Mouse (Mus musculus) layer of hippocampus, adult 9-10 months (tissue): Measurements from ENCODE around the gene Tnip3.

Experiments used
- DNase-seq: peaks from one replicate; pipeline ENCODE4 v3.0.0; 2022; ENCODE audit warnings: low spot score

The Tnip3 gene

DNA sequence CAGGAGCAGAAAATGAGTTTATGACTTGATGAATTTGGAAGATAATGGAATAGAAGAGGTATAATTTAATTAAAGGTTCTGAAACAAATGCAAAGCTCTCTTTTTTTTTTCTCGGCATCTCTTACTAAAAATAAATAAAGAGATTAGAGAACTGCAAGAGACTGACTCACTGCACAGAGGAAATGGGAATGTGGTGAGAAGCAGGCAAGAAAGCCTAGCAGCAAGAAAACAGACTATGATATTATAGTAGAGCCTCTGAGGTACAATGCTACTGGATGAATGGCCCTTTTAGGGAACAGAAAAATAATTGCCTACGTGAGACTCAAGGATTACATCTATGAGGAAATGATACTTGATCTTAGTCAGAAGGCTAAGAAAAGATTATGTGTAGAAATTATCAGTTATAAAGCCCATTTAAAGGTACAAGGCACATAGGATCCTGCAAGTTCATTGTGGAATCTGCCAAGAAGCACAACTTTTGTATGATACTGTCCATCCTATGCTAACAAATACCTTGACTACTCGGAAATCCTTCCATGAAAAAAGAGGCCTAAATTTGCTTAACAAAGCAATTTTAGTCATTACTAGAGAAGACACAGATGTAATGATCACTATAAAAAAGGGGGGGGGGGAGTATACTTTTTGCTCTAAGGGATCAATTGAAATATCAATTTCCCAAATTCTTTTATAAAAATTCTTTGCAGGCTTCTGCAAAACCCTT is 60.4 kb downstream of the Tnip3 start:
- DNase-seq: no peak

DNA sequence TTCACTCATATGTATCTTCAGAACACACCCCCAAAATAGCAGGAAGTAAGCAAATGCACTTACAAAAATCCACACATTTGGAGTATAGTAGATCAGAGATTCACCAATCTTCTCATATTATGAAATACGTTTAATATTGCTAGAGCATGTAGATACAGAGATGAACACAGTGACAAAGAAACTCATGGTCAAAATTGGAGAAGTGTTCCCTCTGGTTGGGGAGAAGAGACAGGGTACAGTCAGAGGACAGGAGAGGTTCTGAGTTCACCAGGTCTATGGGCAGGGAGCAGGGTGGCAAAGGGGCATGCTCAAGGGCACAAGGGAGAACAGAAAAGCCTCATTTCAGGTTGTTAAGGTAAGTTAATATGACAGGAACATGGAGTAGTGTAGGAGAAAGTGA is 63.7 kb downstream of the Tnip3 start:
- DNase-seq: no peak

DNA sequence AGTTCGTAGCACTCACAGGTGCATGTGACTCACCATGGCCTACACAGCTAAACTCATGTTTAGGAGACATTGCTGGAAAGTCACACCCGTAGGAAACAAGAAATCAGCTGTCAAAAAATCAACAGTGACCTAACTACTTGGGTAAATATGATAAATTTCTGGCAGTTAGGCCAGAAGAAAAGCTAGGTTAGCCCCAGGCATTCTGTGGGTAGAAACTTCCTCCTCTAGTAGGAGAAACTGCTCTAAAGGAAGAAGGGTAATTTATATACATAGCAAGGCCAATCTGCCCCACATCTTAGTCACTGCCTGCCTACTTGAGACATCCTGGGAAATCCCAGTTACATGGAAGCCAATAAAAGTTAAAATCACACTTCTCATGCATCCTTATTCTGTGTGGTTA is 64.9 kb downstream of the Tnip3 start:
- DNase-seq: no peak

DNA sequence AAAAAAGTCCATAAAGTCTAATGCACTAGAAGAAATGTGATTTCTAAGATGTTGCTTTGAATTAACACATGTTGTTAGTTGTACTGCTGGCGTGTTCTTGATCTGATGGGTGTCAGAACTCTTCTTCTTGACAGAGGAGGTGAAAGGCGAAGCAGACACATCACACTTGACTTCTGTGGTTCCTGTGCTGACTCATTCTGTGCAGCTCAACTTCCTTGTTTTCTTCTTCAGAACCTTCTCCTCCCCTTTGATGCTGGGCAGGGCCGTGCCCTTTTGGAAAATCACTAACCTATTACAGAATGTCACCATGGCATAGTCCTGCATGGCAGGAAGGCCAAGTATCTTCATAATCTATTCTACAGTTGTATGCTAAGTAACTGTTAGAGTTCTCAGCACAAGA is 69.1 kb downstream of the Tnip3 start:
- no peak for DNase-seq

DNA sequence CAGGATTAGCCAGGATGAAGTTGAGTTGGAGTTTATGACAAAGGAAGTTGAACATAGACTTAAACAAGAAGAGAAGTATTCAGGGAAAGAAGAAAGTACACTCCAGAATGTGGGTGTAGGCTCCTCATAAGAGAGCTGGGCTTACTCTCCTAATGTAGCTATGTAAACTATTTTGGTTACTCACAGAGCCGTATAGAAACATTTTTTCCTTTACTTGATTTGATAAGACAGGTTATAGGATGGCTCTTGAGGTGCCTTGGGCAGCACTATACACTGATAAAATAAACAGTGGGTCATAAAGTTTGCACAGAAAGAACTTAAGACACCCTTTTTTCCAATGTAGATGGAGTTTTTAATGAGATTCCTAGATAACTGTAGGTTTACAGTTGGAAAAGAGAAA is 70.3 kb downstream of the Tnip3 start:
- DNase-seq: no peak

DNA sequence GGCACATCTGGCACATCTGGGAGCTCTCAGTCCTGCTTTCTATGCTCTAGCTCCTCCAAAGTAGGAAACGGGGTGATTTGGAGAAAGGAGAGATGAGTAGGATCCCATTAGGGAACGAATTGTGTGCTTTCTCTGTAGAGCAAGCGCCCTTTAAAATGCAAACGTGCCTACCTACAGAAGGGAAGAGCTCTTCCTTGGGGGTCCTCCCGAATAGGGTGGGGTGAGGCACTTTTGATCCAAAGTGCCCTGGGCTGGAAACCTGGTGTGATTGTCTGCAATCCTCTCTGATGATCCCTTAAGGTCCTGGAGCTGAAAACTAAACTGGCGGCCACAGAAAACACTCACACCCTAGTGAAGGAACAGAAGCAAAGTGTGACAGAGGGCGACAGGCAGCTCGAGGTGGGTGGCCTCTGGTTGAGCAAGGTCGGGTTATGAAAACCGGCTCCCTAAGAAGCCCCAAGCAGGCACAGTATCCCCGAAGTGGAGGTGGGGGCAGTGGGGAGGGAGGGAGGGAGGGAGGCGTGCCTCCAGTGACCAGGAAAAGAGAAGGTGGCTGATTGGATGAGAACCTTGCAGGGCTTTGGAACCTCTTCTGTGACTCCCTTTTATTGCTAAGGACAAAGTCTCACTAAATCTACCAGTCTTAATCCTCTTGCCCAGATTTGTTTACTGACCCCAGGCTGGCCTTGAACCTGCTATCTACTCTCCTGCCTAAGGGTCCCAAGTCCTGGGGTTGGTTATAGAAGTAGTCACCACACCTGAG is 72.1 kb downstream of the Tnip3 start:
- DNase-seq: no peak

DNA sequence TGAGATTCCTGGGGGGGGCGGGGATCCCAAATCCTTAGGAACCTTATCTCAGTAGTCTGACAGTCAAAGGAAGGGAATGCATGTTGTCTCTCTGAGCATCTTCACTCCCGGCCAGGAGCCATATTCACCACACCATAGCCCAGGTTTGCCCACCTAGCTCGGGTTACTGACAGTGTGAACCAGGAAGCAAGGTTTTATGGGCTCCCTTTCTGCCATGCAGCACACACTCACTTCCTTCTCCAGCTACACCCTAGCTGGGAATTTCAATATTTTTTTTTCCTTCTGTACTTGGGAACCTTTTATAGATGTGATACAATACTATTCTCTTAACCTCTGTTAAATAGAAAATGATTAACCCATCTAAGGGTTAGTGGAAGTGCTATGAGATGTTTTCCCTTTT is 73.4 kb downstream of the Tnip3 start:
- no peak for DNase-seq

DNA sequence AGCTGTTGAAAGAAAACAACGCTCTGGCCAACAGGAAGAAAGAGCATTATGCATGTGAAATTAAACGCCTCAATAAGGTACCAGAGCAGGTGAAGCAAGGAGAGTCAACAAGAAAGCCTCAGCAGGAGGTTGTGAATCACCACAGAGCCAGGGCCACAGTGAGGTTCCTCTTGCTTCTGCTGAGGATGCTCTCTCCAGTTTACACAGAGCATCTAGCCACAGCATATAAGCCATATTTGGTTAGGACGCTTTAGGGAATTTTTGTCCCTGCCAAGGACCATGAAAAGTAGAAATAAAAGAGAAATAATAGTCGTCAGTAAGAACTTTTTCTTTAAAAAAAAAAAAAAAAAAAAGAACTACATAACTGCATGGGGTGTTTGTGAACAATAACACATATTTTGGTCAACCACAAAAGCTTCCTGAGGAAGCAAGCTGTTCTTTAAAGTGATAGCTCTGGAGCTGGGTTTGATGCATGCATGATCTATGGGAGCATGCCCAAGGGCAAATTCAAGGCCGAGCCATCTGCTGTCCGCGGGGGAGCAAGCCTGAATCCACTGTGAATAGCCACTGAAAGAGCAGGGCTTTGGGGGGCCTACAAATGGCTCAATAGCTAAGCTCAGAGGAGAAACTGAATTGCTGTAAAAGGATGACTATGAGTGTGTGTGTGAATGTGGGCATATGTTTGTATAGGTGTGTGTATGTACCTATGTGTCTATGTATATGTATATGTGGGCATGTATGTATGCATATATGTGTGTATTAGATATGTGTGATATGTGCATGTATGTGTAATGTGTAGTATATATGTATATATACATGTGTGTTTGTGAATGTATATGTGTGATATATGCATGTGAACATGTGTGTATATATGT is 75.0 kb downstream of the Tnip3 start:
- DNase-seq: no peak

DNA sequence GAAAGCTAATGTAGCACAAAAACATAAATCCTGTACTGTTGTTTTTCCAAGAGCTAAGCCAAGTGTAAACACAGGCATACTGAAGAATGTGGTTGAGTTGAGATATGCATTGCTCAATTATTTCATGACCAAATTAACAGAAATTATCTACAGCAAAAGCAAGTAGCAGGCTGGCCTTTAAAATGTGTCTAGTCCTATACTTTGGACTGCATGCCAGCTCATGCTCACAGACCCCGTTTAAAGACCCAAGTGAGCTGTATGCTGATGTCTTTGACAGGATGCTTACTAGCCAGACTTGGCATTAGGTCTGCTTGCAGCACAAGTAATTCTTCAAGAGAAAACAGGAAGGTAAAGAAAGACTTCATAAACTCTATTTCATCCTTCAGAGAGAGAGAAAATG is 75.8 kb downstream of the Tnip3 start:
- no peak for DNase-seq

DNA sequence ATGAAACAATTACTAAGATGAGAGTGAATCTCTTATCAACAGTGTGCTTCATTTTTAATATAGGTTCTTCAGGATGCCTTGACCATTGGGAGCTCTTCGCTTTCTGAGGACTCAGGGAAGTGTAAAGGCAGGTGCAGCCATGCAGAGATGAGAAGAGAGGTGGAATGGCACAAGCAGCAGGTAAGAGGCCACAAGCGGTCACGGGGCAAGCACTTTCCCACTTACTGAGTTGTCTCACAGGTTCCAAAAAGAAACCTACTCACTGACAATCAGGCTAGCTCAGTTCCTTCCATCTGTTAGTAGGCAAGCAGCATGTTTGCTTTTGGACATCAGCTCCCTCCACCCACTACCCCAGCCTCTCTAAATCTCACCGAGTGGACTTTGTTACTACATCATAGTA is 80.7 kb downstream of the Tnip3 start:
- no peak for DNase-seq

DNA sequence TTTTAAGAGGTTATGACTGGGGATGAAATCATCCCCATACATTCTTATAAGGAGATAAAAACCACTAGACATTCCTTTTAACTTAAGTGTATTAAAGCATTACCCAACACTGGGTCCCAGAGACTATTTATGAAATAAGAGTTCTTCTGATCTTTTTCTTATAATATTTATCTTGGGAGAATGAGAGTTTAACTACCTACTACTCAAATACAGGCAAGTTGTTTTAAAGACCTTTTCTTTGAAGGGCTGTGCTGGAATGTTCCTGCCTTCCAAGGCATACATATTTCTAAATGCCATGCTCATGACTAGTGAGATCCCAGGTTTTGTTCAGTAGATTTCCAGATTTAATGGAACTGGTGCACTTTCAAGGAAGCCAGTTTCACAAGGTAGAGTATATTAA is 81.8 kb downstream of the Tnip3 start:
- DNase-seq: no peak

DNA sequence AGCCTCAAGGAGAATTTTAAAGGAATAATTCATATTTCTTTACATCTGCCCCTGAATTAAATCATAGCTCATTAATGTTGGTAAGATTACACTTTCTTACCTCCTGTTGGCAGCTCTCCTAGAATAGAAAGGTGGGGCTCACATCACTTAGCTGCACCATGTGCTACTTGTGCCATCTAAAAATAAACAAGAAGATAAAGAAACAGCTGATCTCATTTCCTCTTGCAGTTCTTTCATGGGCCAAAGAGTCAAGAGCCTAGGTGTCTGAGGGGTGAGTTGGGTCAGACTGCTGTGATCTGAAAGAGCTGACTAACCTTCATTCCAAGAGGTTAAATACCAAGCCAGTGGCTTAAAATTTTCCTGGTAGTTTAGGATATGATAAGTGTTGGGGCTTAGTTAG is 86.7 kb downstream of the Tnip3 start:
- no peak for DNase-seq

DNA sequence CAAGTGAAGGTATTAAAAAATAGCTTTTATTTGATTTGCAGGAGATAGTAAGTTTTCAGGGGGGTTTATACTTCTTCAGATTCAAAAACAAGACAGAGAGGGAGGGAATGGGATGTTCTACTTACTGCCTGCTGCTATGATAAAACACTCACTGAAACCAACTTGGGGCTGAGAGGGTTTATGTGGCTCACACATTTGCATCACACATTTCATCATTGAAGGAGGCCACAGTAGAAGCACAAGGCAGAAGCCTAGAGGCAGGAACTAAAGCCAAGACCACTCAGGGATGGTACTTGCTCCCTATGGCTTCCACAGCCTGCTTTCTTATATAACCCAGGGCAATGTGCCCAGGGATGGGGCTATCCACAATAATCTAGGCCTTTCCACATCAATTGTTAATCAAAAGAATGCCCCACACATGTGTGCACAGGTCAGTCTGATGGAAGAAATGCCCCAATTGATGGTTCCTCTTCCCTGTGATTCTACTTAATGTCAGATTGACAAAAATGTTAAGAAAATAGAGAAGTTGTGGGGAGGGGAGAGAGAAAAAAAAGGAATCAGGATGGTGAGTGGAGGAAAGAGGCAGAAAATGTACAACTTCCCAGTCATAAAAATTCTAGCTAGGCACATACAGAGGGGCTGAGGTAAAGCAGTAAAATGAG is 88.9 kb downstream of the Tnip3 start:
- DNase-seq: no peak

DNA sequence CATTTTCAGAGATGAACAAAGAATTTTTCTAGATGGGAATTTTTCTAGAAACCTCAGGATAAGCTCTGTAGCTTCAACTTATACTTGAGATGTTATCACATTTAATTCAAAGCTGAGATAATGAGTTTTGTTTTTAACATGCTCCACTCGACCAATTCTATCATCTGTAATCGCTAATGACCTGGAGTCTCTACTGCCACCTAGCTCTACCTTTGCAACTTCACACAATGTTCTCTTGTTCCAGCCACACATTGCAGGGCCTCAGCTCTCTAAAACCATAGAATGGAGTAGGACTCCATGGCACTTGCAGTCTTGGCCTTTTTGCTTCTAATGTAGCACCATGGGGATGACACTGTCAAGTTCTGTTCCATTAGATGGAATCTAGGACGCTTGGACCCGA is 90.5 kb downstream of the Tnip3 start:
- DNase-seq: no peak

DNA sequence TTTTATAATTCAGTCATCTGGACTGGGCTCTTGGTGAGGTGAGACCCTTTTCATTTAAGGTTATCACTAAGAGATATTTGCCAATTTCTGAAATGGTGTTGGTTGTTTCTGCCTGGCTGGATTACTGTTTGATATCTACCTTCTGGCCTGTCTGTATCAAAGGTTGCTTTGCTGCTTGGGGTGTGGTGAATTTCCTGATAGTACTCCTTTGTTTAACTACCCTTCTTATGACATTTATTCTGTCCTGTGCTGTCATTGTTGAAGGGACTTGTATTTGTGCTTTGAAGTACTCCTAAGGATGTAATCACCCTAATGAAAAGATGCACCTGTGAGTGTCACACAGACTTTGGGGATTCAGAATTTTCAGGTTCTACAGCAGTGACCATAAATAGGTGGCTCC is 96.1 kb downstream of the Tnip3 start:
- no peak for DNase-seq

DNA sequence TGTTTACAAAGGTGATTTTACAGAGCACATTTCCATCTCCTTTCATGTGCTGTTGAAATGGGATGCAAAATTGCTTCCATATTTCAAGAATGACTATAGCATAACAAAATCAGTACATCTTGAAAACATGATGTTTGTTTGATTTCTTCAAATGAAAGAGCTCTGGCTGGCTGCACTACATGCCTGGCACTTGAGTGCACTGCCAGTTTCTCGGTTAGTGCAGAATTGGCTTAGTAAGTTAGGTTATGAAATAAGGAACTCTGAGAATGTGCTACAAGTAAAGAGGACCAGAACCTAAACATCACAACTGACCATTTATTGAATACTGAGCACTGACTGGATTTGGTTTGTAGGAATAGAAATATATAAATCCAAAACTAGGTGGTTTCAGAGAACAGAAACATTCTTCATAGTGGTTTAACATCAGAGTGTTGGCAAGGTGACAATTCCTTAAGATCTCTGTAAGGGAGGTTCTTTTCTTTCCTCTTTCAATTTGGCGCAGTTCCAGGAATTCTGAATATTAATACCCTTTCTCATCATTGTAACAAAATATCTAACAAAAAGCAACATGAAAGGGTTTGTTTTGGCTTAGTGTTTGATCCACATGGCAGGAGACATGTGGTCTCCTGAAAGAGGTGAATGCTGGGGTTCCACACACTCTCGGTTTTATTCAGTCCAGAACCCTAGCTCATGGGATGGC is 98.1 kb downstream of the Tnip3 start:
- no peak for DNase-seq

DNA sequence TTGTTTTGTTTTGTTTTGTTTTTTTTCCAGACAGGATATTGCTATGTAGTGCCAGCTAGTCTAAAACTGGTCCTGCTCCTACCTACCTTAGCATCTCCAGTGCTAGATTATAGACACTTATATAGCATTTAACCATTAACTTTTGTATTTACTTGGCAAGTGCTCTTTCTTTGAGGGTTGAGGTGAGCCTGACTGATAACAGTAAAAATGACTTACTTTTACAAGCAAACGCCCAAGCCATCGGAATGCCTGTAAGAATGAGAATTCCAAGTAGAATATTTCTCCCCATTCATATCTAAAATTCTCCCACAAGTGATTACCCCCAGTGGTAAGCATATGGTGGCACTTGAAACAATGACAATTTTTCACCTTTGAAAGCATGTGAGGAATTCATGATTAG is 105.5 kb downstream of the Tnip3 start:
- no peak for DNase-seq

DNA sequence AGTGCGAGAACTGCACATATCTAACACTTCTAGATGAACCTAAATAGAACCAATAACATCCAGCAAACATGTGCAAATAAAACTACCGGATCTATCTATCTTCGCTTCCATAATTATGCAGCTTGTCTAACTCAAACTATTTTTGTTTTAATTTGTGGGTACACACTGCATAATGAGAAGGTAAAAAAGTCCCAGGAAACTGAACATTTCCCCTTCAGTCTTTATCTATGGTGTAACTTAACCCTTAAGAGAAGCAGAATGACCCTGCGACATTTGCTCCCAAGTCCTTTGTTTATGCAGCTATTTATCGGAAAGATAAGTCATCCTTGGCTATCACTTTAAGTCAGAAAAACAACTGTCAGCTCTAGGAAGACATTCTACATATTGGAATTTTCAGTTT is 107.1 kb downstream of the Tnip3 start:
- no peak for DNase-seq

DNA sequence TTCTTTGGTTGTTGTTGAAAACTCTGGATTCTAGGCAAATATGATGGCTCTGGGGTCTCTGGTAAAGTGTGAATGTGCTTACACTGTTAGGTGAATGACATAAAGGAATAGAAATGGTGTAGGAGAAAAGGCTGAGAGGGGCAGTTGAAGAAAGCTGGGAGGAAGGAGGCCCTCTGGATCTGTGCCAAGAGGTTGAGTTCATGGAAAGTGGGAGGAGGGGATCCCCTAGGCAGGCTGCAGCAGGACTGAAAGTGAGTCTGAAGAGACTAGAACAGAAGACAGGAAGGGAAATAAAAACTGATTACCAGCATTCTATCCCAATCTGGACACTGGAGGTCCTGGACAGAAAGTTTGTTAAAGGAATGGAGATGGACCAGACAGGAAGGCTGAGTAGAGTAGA is 117.3 kb downstream of the Tnip3 start:
- no peak for DNase-seq

DNA sequence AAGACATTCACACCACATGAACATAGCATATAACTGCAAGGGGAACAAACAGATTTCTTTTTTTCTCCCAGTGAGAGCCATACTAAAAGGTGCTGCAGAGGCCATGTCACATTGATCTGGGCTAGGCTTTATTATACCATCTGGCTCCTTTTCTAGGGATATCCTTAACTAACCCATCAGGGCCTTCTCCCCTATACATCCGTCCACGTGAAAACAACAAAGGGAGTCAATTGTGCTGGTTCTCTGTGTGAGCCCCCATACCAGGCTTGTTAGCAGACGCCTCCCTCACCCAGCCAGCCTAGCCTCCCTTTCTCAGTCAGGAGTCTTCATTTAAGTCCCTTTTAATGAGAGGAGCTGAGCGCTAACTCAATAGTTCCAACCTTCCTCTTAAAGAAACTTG is 119.0 kb downstream of the Tnip3 start:
- no peak for DNase-seq

DNA sequence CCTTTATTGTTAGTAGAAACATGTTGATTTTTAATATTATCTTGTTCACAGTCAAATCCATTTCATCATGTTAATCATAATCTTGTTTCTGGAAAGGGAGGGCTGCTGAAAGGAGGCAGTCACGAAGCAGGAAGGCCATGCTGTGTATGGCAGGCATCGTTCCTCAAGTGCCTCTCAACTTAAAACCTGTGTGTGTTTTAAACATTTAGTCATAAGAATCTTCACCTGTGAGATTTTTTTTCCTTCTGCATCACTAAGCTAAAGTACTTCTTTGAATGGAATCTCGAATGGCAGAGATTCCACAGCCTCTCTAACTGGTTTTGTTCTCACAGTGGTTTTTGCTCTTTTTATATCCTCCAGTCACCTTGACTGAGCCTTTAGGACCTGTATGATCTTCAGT is 121.3 kb downstream of the Tnip3 start:
- DNase-seq: no peak

DNA sequence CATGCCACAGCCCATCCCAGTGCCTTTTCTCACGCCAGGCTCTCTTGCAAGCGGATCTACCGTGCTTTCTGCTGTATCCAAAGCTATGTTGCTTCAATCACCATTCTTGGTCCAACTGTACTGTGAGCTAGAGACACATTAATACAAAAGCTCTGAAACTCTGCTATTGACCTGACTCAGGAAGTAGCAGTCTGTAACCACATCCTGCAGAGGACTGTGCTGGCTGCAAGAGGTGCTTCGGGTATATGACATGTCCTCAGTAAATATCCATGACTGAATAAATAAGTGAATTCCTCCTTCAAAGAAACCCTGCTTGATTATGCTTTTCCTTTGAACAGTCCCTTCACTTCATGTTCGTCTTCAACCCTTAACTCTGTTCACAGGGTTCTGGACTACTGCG is 122.6 kb downstream of the Tnip3 start:
- DNase-seq: no peak
